ENCODE assay signal across 11 mouse cellular contexts in genomic region chr13:37595196-37595595, GRCm38 (mm10).
DNase-seq lines count a peak whose midpoint lies in the region; ATAC-seq and TF ChIP-seq lines count a peak whose summit lies in the region.
"Had no signal": no experiment of that assay in that cellular context is flagged by ENCODE, and none has a peak within 500 bp of the region (broad histone marks: within the 10 kb centered on the region; RNA-seq: fewer than 3 reads in every experiment).

No protein-coding gene starts in this region.

- no peaks in the 10 kb centered on the region for H3K9me3 ChIP-seq in heart, embryonic 15.5 days (replicated peaks)
- no peaks in the 10 kb centered on the region for H3K9me3 ChIP-seq in hindbrain, embryonic 13.5 days
- H3K9me3 ChIP-seq: limb, embryonic 12.5 days had no signal

- DNase-seq in heart, adult 8-10 months (ENCODE audit: low spot score) = no peak
- DNase-seq in kidney, adult 8-10 months = peak; percentile 14 to 39
- no peak for DNase-seq in cerebellum, adult 9-10 months
- DNase-seq in cerebellum, adult 11 months = no peak
- DNase-seq: gastrocnemius, postnatal 14 days had no signal

- H3K79me2 ChIP-seq in macrophage (ENCODE audit: inconsistent target) = no peaks in the 10 kb centered on the region

- no peak overlapping the region for H3K9ac ChIP-seq in heart, embryonic 15.5 days
- H3K9ac ChIP-seq in hindbrain, embryonic 13.5 days = no peak overlapping the region
- H3K9ac ChIP-seq: limb, embryonic 12.5 days had no signal

- no peak overlapping the region for H3K4me3 ChIP-seq in heart, embryonic 15.5 days
- H3K4me3 ChIP-seq in bone marrow, adult 2 months (replicated peaks; ENCODE audit: control insufficient read depth, low read depth, low read length) = no peak overlapping the region
- no peak overlapping the region for H3K4me3 ChIP-seq in macrophage (ENCODE audit: inconsistent target)
- H3K4me3 ChIP-seq in hindbrain, embryonic 13.5 days = no peak overlapping the region
- H3K4me3 ChIP-seq: limb, embryonic 12.5 days had no signal

- TF ChIP-seq CTCF in bone marrow, adult 2 months (IDR thresholded peaks at IDR 0.05; ENCODE audit: control insufficient read depth, insufficient read depth, low read length) = no peak

- H3K4me1 ChIP-seq in heart, embryonic 15.5 days (replicated peaks) = peaks cover 11% of the 10 kb centered on the region
- peaks cover 3% of the 10 kb centered on the region; the same call in 1 of the 2 replicates for H3K4me1 ChIP-seq in bone marrow, adult 2 months (ENCODE audit: control insufficient read depth, insufficient read depth, low read length)
- no peaks in the 10 kb centered on the region for H3K4me1 ChIP-seq in hindbrain, embryonic 13.5 days (replicated peaks)
- H3K4me1 ChIP-seq: limb, embryonic 12.5 days had no signal

- WGBS in heart, embryonic 15.5 days = 39% methylated on average over 8 of the region's 8 CpGs
- whole genome bisulfite sequencing in bone marrow, adult 2 months = 4% methylated on average over 8 of the region's 8 CpGs
- under 1% methylated on average over 8 of the region's 8 CpGs for WGBS in macrophage (ENCODE audit: missing documents)
- WGBS in hindbrain, embryonic 13.5 days = 41% methylated on average over 8 of the region's 8 CpGs

- H3K36me3 ChIP-seq in heart, embryonic 15.5 days = no peaks in the 10 kb centered on the region
- H3K36me3 ChIP-seq in macrophage (ENCODE audit: inconsistent target) = no peaks in the 10 kb centered on the region
- no peaks in the 10 kb centered on the region for H3K36me3 ChIP-seq in hindbrain, embryonic 13.5 days
- H3K36me3 ChIP-seq: limb, embryonic 12.5 days had no signal

- no peak for ATAC-seq in heart, embryonic 15.5 days (replicated peaks; ENCODE audit: insufficient number of reproducible peaks, insufficient read depth, low FRiP score, low read depth)
- ATAC-seq in hindbrain, embryonic 13.5 days (ENCODE audit: low FRiP score) = no peak

- peak overlapping the region; percentile 55 for H3K27ac ChIP-seq in heart, embryonic 15.5 days
- H3K27ac ChIP-seq in bone marrow, adult 2 months (ENCODE audit: control insufficient read depth, insufficient read depth, low read depth, low read length, poor library complexity) = peak overlapping the region; percentile 67
- peak overlapping the region; percentile 94 for H3K27ac ChIP-seq in macrophage
- H3K27ac ChIP-seq in hindbrain, embryonic 13.5 days = no peak overlapping the region
- H3K27ac ChIP-seq: limb, embryonic 12.5 days had no signal

- H3K4me2 ChIP-seq in heart, embryonic 15.5 days = no peak overlapping the region
- H3K4me2 ChIP-seq in hindbrain, embryonic 13.5 days = no peak overlapping the region
- H3K4me2 ChIP-seq: limb, embryonic 12.5 days had no signal

- TF ChIP-seq POLR2A in bone marrow, adult 2 months (IDR thresholded peaks at IDR 0.05; ENCODE audit: borderline replicate concordance, control insufficient read depth, low read depth, low read length) = no peak

- no peaks in the 10 kb centered on the region for H3K27me3 ChIP-seq in heart, embryonic 15.5 days
- no peaks in the 10 kb centered on the region for H3K27me3 ChIP-seq in hindbrain, embryonic 13.5 days
- H3K27me3 ChIP-seq: CH12.LX; limb, embryonic 12.5 days had no signal

Comparison
In these comparisons a context has a peak if more than half of its experiments do, and no peak if none do; other contexts are left out.
1. DNase-seq: peak in kidney, adult 8-10 months (2 of 2); none in heart, adult 8-10 months (single experiment), cerebellum, adult 9-10 months (single experiment) and cerebellum, adult 11 months (single experiment).